Mouse (Mus musculus): Measurements from ENCODE around the gene Fgfr2. TPM values are rescaled to one million over a fixed set of nuclear protein-coding genes. Genes with fewer than 3 reads are reported as not detected.

Fgfr2 gene
- polyA plus RNA-seq, 1 experiment from 2014 or later = 39.4 TPM

DNA sequence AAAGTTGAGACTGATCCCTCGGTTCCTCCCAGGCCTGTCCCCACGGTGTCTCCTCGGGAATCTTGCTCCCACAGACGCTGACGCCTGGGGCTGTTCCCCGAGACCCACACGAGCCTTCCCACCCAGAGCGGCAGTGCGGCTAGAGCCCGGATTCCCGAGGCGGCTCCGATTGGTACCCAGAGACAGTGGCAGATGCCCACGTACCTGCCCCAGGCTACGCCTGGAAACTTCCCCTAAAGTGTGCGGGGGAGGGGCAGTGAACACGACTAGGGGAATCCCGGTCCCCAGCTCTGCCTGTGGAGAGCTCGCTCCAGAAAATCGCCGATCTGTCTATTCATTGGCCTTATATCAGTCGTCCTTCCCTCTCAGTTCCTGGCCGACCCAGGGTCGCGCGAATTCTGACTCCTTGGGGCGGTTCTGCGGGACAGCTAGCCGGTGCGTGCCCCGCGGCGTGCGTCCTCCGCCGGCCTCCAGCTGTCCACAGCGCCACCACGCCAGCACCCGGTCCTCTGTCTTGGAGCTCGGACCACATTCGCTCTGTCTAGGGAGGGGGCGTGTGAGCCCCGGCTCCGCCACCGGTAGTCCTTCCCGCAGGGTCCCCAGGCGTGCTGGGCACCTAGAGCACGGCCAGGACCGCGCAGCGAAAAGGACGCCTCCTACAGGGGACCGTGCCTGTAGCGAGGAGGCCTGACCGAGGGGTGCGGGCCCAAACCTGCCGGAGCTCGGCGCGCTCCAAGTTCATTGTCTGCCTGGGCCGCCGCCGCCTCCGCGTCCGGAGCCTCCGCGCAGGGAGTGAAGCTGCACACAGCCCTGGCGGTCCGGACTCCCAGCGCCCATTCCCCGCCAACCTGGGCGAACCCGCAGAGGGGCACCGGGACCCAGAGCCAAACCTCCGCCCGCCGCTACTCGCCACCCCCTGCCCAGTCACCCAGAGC lies 806.8 kb downstream of the Fgfr2 start:
- Histone ChIP-seq H3K4me2 (replicated peaks) (peak overlapping the region; percentile 96), H3K4me3 (replicated peaks) (peak overlapping the region; percentile 70), H3K36me3 (no peaks in the 10 kb centered on the region), H3K9me3 (no peaks in the 10 kb centered on the region), H3K27me3 (no peaks in the 10 kb centered on the region), H3K9ac (replicated peaks) (peak overlapping the region; percentile 93), H3K4me1 (replicated peaks) (peaks cover 56% of the 10 kb centered on the region), H3K27ac (peak overlapping the region; percentile 87)
- WGBS = under 1% methylated on average over 79 of the region's 79 CpGs
- peak; percentile 83 for ATAC-seq

DNA sequence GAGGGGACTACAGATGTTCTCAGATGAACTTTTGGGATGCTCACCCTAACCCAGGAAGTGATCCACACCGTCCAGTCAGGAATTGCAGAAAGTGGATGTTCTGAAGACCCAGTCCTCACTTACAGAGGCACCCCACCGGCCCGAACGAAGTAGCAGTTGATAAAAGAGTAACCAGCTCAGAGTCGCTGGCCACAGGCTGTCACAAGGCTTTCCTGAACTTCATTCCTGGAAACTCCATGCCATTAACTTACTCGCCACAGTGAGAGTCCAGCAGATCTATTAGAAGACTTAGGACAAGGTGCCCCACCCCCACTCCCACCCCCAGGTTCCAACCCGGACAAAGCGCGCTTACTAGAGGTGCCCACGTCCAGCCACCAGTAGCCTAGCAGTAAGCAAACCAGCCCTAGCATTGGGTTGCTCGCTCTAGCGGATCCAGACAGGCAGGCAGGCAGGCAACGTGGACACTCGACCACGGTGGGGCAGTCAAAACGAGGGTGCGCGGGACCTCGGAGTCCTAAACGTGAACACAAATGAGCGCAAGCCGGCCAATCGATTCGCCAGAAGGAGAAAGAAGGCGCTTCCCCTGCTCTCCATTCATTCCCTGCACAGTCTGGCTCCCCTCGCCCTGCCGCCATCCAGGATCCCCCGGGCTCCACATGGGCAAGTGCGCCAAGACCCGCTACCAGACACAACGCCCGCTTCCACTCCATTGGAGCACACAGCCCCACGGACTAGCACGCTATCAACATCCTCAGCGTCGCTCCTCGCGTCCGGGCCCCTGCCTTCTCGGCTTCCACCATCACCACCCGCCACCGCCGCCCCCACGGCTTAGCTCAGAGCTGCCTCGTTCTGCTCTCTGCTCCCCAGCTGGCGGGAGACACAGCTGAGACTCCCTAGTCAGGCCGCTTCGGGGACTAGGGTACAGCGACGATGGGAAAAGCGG lies 807.7 kb downstream of the Fgfr2 start:
- Histone ChIP-seq H3K36me3 (no peaks in the 10 kb centered on the region), H3K9me3 (no peaks in the 10 kb centered on the region), H3K4me1 (replicated peaks) (peaks cover 62% of the 10 kb centered on the region), H3K27me3 (no peaks in the 10 kb centered on the region), H3K4me3 (replicated peaks) (peak overlapping the region; percentile 70), H3K4me2 (replicated peaks) (peak overlapping the region; percentile 96), H3K9ac (replicated peaks) (peak overlapping the region; percentile 93), H3K27ac (peak overlapping the region; percentile 87)
- ATAC-seq = peak; percentile 83
- 1% methylated on average over 51 of the region's 51 CpGs for WGBS

GRCm38 (mm10) chr7:132312396-132312795 lies 810.8 kb downstream of the Fgfr2 start:
- 75% methylated on average over 8 of the region's 8 CpGs for WGBS
- Histone ChIP-seq H3K4me2 (replicated peaks) (peak overlapping the region; percentile 17; the same call in 1 of the 2 replicates), H3K9me3 (no peaks in the 10 kb centered on the region), H3K4me1 (replicated peaks) (peaks cover 58% of the 10 kb centered on the region), H3K9ac (replicated peaks) (no peak overlapping the region), H3K27me3 (no peaks in the 10 kb centered on the region), H3K27ac (no peak overlapping the region), H3K36me3 (no peaks in the 10 kb centered on the region), H3K4me3 (replicated peaks) (no peak overlapping the region)
- no peak for ATAC-seq

DNA sequence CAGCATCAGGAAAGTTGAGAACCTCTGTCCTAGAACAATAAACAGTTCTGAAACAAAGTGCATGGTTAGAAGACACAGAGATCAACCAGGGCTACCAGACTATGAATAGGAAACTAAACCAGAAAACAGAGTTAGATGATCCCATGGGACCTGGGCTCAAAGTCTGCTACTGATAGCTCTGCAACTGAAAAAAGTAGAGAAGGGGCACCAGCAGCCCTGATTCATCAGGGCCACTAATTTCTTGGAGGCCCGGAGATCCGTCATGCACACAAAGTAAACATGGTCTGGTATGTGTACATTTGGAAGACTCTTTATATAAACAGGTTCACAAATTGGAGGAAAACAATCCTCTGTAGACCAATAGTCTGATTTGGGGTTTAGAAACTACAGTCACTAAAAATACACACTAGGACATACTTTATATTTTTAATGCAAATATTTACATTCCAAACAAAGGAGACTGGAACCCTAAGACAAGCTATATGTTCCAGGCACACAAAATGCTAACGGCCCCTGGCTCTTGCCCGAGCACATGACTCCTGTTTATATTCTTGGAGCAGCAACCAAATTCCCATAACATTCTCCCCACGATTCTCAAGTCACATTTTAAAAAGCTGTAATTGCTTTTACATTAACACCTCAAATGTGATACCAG lies 814.5 kb downstream of the Fgfr2 start:
- H3K4me2 ChIP-seq (replicated peaks) = no peak overlapping the region
- H3K27ac ChIP-seq = no peak overlapping the region
- 83% methylated on average over 5 of the region's 5 CpGs for WGBS
- no peak for ATAC-seq
- H3K27me3 ChIP-seq = no peaks in the 10 kb centered on the region
- H3K36me3 ChIP-seq = no peaks in the 10 kb centered on the region
- no peak overlapping the region for H3K9ac ChIP-seq (replicated peaks)
- H3K4me1 ChIP-seq (replicated peaks) = peaks cover 47% of the 10 kb centered on the region
- no peak overlapping the region for H3K4me3 ChIP-seq (replicated peaks)
- no peaks in the 10 kb centered on the region for H3K9me3 ChIP-seq

DNA sequence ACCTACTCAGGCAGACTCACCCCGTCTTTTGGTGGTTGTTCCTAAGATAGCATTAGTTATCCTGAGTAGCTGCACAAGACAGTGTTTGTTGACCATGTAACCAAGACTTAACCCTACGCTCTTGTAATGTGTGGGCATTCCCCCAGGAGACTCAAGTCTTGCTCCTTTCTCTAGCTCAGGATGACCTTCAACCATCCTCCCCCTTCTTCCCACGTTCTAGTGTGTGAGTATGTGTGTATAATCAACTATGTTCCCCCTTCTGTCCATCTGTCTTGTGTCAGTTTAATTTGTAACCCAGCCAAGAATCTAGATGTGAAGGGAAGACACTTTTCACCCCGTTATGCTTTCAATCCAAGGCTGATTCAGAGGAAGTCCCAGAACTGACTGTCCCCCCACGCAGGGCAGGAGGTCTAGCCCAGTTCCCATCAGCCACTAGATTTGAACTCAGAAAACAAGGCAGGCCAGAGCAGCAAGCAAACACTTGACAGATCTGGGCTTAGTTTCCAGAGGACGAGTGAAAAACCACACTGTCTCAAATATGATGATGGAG lies 815.4 kb downstream of the Fgfr2 start:
- no peak overlapping the region for H3K4me3 ChIP-seq (replicated peaks)
- peaks cover 43% of the 10 kb centered on the region for H3K4me1 ChIP-seq (replicated peaks)
- H3K36me3 ChIP-seq = no peaks in the 10 kb centered on the region
- no peak overlapping the region for H3K4me2 ChIP-seq (replicated peaks)
- H3K9ac ChIP-seq (replicated peaks) = no peak overlapping the region
- WGBS = 82% methylated on average over 6 of the region's 6 CpGs
- no peaks in the 10 kb centered on the region for H3K27me3 ChIP-seq
- no peak overlapping the region for H3K27ac ChIP-seq
- no peak for ATAC-seq
- H3K9me3 ChIP-seq = no peaks in the 10 kb centered on the region

DNA sequence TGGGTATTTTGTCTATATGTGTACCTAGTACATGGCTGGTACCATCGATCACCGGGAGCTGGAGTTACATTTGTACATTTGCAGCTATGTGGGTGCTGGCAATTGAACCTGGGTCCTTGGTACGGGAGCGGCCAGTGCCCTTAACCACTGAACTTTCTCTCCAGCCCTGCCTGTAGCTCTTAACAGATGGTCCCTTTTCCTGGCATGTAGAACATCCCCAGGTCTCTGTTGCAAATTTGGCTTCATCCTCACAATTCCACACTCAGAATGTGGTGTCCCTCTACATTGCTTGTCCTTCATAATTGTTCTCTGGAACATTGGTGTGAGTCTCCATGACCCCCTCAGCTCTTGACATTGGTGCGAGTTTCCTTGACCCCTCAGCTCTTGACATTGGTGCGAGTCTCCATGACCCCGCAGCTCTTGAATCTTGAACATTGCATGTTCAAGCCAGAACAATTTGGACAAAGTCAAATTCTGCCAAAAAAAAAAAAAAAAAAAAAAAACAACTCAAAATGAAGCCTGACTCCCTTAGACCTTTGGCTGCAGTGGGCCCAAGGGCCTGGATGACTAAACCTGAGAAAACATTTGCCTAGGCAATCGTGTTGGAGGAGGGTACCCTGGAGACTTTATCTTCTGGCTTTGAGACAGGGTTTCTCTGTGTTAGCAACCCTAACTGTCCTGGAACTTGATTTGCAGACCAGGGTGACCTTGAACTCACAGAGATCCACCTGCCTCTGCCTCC lies 816.3 kb downstream of the Fgfr2 start:
- Histone ChIP-seq H3K4me2 (replicated peaks) (no peak overlapping the region), H3K36me3 (no peaks in the 10 kb centered on the region), H3K9me3 (no peaks in the 10 kb centered on the region), H3K27ac (no peak overlapping the region), H3K27me3 (no peaks in the 10 kb centered on the region), H3K4me1 (replicated peaks) (peaks cover 36% of the 10 kb centered on the region), H3K4me3 (replicated peaks) (no peak overlapping the region), H3K9ac (replicated peaks) (no peak overlapping the region)
- ATAC-seq = no peak
- WGBS = 96% methylated on average over 8 of the region's 8 CpGs

DNA sequence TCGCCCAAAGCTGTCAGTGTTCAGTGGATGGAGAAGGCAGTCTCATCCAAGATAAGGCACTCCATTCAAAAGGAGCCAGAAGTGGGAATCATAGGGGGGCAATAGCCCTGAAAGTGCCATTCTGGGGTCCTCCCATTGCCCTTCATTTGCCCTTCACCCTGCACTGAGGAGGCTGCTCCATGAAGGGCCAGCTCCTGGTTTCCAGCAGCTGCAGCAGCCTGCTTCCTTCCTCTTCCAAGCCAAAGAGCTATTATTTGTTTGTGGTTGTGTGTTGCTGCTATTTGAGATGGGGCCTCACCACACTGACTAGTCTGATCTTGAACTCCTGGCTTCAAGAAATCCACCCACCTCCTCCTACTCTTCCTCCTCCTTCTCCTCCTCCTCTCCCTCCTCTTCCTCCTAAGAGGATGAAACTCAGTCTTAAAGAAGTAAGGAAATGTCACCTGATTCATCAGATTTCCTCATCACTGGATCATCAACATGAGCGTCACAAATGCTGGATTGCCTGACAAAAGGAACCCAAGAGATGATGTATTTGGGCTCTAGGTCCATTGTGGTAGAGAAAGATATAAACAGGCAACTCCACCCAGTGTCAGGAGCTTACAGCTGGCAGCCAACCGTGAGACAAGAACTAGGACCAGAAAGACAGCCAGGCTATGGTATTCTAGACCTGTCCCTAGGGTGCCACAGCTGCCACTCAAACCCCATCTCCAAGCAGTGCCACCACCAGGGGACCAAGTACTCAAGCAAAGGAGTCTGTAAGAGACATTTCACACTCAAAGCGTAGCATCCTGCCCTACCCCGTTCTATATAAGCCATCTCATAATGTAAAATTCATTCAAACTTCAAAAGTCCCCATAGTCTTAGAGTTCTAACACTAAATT lies 817.4 kb downstream of the Fgfr2 start:
- H3K27me3 ChIP-seq = no peaks in the 10 kb centered on the region
- no peaks in the 10 kb centered on the region for H3K36me3 ChIP-seq
- no peak for ATAC-seq
- no peak overlapping the region for H3K9ac ChIP-seq (replicated peaks)
- H3K9me3 ChIP-seq = no peaks in the 10 kb centered on the region
- H3K4me1 ChIP-seq (replicated peaks) = peaks cover 29% of the 10 kb centered on the region
- H3K4me2 ChIP-seq (replicated peaks) = no peak overlapping the region
- no peak overlapping the region for H3K4me3 ChIP-seq (replicated peaks)
- 90% methylated on average over 5 of the region's 5 CpGs for WGBS
- H3K27ac ChIP-seq = no peak overlapping the region

DNA sequence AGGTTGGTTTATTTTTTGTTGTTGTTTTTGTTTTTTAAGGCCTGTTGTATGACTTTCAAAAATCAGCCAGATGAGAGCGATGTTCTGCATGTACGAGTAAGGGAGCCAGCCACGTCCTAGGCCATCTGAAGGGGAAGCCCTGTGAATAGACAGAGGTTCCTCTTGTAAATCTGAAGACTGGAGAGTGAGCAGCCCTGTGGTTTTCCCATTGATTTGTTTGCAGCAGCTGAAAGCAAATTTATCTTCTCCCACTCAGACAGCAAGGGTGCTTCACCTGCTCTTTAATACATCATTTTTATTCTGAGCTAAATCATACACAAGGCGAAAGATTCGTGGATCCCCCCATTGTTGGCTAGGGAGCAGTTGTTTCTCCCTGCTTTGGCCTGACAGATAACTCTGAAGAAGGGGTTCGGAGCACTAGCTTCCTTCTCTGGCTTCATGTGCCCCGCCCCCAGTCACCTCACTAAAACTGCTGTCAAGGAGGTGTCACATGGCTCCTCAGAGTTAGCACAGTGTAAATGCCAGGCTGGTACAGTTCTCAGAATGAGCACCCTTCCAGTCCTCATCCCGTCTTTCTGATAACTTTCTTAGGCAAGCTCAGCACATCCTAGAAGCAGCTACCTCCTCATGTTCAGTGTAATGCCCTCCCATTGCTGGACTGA lies 818.6 kb downstream of the Fgfr2 start:
- H3K9me3 ChIP-seq = no peaks in the 10 kb centered on the region
- H3K27ac ChIP-seq = no peak overlapping the region
- H3K4me3 ChIP-seq (replicated peaks) = no peak overlapping the region
- 80% methylated on average over 8 of the region's 8 CpGs for WGBS
- no peak overlapping the region for H3K9ac ChIP-seq (replicated peaks)
- H3K36me3 ChIP-seq = no peaks in the 10 kb centered on the region
- no peak overlapping the region for H3K4me2 ChIP-seq (replicated peaks)
- peaks cover 23% of the 10 kb centered on the region for H3K4me1 ChIP-seq (replicated peaks)
- no peaks in the 10 kb centered on the region for H3K27me3 ChIP-seq
- ATAC-seq = no peak

GRCm38 (mm10) chr7:132303988-132304387 lies 819.2 kb downstream of the Fgfr2 start:
- Histone ChIP-seq H3K4me2 (replicated peaks) (no peak overlapping the region), H3K9ac (replicated peaks) (no peak overlapping the region), H3K9me3 (no peaks in the 10 kb centered on the region), H3K36me3 (no peaks in the 10 kb centered on the region), H3K27me3 (no peaks in the 10 kb centered on the region), H3K27ac (no peak overlapping the region), H3K4me1 (replicated peaks) (peaks cover 23% of the 10 kb centered on the region), H3K4me3 (replicated peaks) (no peak overlapping the region)
- whole genome bisulfite sequencing = 88% methylated on average over 7 of the region's 7 CpGs
- no peak for ATAC-seq

Measured in midbrain, embryonic 13.5 days (tissue).